Mouse (Mus musculus) CD8-positive naive resting alpha-beta T cell, adult 2 months (primary cell): ENCODE measurements around the gene Stap2.

ENCODE experiments used
- DNase-seq, 2 experiments: peaks; one replicate each; pipeline ENCODE4 v3.0.0; 2022; ENCODE audit warnings: low read depth in 2 of 2, low spot score in 2 of 2

Stap2 gene

GRCm38 (mm10) chr17:56008356-56009087 lies 3.1 kb upstream of the Stap2 start:
- peak; percentile 75 to 83 for DNase-seq

GRCm38 (mm10) chr17:56007444-56008355 lies 2.3 kb upstream of the Stap2 start:
- no peak for DNase-seq

GRCm38 (mm10) chr17:56006956-56007355 lies 1.6 kb upstream of the Stap2 start:
- DNase-seq: no peak

- DNase-seq: no peak
These were observed 2.4 kb downstream of the Stap2 start for GRCm38 (mm10) chr17:56003000-56003399.

- no peak for DNase-seq
These were observed 5.4 kb downstream of the Stap2 start for GRCm38 (mm10) chr17:55999794-56000499.

GRCm38 (mm10) chr17:55996007-55996406 lies 9.4 kb downstream of the Stap2 start:
- no peak for DNase-seq

GRCm38 (mm10) chr17:55990278-55990898 lies 15.0 kb downstream of the Stap2 start:
- no peak for DNase-seq

- DNase-seq: no peak
These were observed 19.1 kb downstream of the Stap2 start, which contains the start of gene Fsd1 for GRCm38 (mm10) chr17:55986030-55986961. Gene Fsd1 (plus strand): TSS chr17:55986509.

- DNase-seq: no peak
These were observed 28.1 kb downstream of the Stap2 start for GRCm38 (mm10) chr17:55977301-55977700.

- peak; percentile 54 to 62 for DNase-seq
These were observed 29.0 kb downstream of the Stap2 start for GRCm38 (mm10) chr17:55976255-55976862.

GRCm38 (mm10) chr17:55971453-55971852 lies 33.9 kb downstream of the Stap2 start:
- no peak for DNase-seq

GRCm38 (mm10) chr17:55969966-55970891 lies 35.2 kb downstream of the Stap2 start, which contains the start of gene Shd:
Gene Shd (plus strand): TSS chr17:55970467.
- no peak for DNase-seq

- DNase-seq: no peak
These were observed 35.8 kb downstream of the Stap2 start for GRCm38 (mm10) chr17:55969560-55969959.

- no peak for DNase-seq
These were observed 37.2 kb downstream of the Stap2 start for GRCm38 (mm10) chr17:55968210-55968609.

- no peak for DNase-seq
These were observed 38.2 kb downstream of the Stap2 start for GRCm38 (mm10) chr17:55967186-55967585.

GRCm38 (mm10) chr17:55964996-55965395 lies 40.4 kb downstream of the Stap2 start:
- DNase-seq: no peak

- DNase-seq: no peak
These were observed 40.9 kb downstream of the Stap2 start for GRCm38 (mm10) chr17:55964496-55964895.

- DNase-seq: no peak
These were observed 42.2 kb downstream of the Stap2 start for GRCm38 (mm10) chr17:55963171-55963570.
